Mouse (Mus musculus) lung, adult 2 months (tissue): Measurements from ENCODE around the gene Nfkbid.

Experiments used
- CTCF ChIP-seq: fragments of 200-500 bp; IDR thresholded peaks from 2 replicates; pipeline ENCODE4 v1.5.1; 2011; ENCODE audit warnings: mild to moderate bottlenecking, low read length, control low read depth; ENCODE audit not compliant: insufficient read depth
- POLR2A ChIP-seq: fragments of 200-500 bp; IDR thresholded peaks from 2 replicates; pipeline ENCODE4 v1.6.1; 2011; ENCODE audit warnings: low read depth, mild to moderate bottlenecking, control low read depth, low read length, borderline replicate concordance; ENCODE audit errors: extremely low read depth

- TF ChIP-seq CTCF: no peak
- TF ChIP-seq POLR2A: no peak
Observed at GRCm38 (mm10) chr7:30430191-30430590, 8.7 kb downstream of the Nfkbid start.
